Mouse (Mus musculus): Measurements from ENCODE around the gene Zfp442. TPM values are rescaled to one million over a fixed set of nuclear protein-coding genes. Genes with fewer than 3 reads are reported as not detected.
A peak's percentile ranks its signal among the peaks of the same experiment; 100 is the strongest.
"Not testable (repeated sequence)": the region's sequence is repeated elsewhere in the genome, so short reads cannot be mapped to it uniquely, and the experiment has no call there.

The Zfp442 gene
- total RNA-seq (2021), result 1 to 10 TPM; 7.6 to 8.2 TPM
- long read RNA-seq, experiment 1, partial matches to known transcripts, result 0 of 1 reads
- long read RNA-seq, experiment 1, other reads (novel, unspliced or antisense), result 0 of 1 reads
- long read RNA-seq, experiment 2, partial matches to known transcripts, result 0 of 2 reads
- long read RNA-seq, experiment 2, other reads (novel, unspliced or antisense), result 1 of 2 reads

- DNase-seq (ENCODE audit: low spot score in 2 of 2), result peak; percentile 66 to 73
These were observed at the start of gene Zfp442 for GRCm38 (mm10) chr2:150451180-150451919. Gene Zfp442, minus strand, starts transcription at chr2:150451486.

- DNase-seq (ENCODE audit: low spot score in 2 of 2), result not testable (repeated sequence)
These were observed 49.1 kb upstream of the Zfp442 start for GRCm38 (mm10) chr2:150500124-150500973.

- DNase-seq (ENCODE audit: low spot score in 2 of 2), result no peak
These were observed 41.7 kb upstream of the Zfp442 start for GRCm38 (mm10) chr2:150493031-150493430.

- DNase-seq (ENCODE audit: low spot score in 2 of 2), result peak in 1 of 2 experiments; percentile 0
These were observed 33.9 kb upstream of the Zfp442 start, which contains the start of gene Zfp345 for GRCm38 (mm10) chr2:150484939-150485778. Gene Zfp345, minus strand, starts transcription at chr2:150485091.

GRCm38 (mm10) chr2:150439084-150439483 lies 12.2 kb downstream of the Zfp442 start:
- DNase-seq (ENCODE audit: low spot score in 2 of 2), result not testable (repeated sequence)

- DNase-seq (ENCODE audit: low spot score in 2 of 2), result not testable (repeated sequence)
These were observed 39.1 kb downstream of the Zfp442 start for GRCm38 (mm10) chr2:150412146-150412545.

- no peak for DNase-seq (ENCODE audit: low spot score in 2 of 2)
These were observed 61.1 kb downstream of the Zfp442 start for GRCm38 (mm10) chr2:150390198-150390597.

GRCm38 (mm10) chr2:150385553-150386106 lies 65.7 kb downstream of the Zfp442 start:
- not testable (repeated sequence) for DNase-seq (ENCODE audit: low spot score in 2 of 2)

GRCm38 (mm10) chr2:150362878-150363229 lies 88.4 kb downstream of the Zfp442 start:
- no peak for DNase-seq (ENCODE audit: low spot score in 2 of 2)

GRCm38 (mm10) chr2:150362113-150362877 lies 89.0 kb downstream of the Zfp442 start, which contains the start of gene 3300002I08Rik:
Gene 3300002I08Rik, minus strand, starts transcription at chr2:150362765.
- peak; percentile 84 to 94 for DNase-seq (ENCODE audit: low spot score in 2 of 2)

Other genes with a start within 250 kb of the Zfp442 start
- gene Zfp937, start 233.4 kb downstream of the Zfp442 start, total RNA-seq (2021), result 10 to 100 TPM in 1 of 2 experiments, 1 to 10 TPM in 1; 9.1 to 11.9 TPM
- 1 to 10 TPM; 6.5 to 8.6 TPM for gene Gm21994, start 195.9 kb downstream of the Zfp442 start, total RNA-seq (2021)
- under 1 TPM; 0.14 to 0.35 TPM for gene Gm14124, start 194.0 kb downstream of the Zfp442 start, total RNA-seq (2021)
- gene Gm10130, start 127.8 kb downstream of the Zfp442 start, total RNA-seq (2021), result 1 to 10 TPM in 1 of 2 experiments, not detected in 1; 2.5 TPM
- gene 3300002I08Rik, start 88.7 kb downstream of the Zfp442 start, total RNA-seq (2021), result 1 to 10 TPM; 7.1 to 8.8 TPM
- gene Zfp345, start 33.6 kb upstream of the Zfp442 start, total RNA-seq (2021), result under 1 TPM in 1 of 2 experiments, not detected in 1; 0.28 TPM
- gene Cst7, start 118.9 kb upstream of the Zfp442 start, total RNA-seq (2021), result not detected
- 10 to 100 TPM; 55.4 to 59.9 TPM for gene Apmap, start 157.1 kb upstream of the Zfp442 start, total RNA-seq (2021)
- 10 to 100 TPM; 20.5 to 21.0 TPM for gene Acss1, start 217.0 kb upstream of the Zfp442 start, total RNA-seq (2021)
- gene Vsx1, start 237.9 kb upstream of the Zfp442 start, total RNA-seq (2021), result under 1 TPM; 0.09 to 0.10 TPM